Mouse (Mus musculus) spleen, adult 2 months (tissue): Measurements from ENCODE around the gene Camta1. TPM values are rescaled to one million over a fixed set of nuclear protein-coding genes. Genes with fewer than 3 reads are reported as not detected.
A peak's percentile ranks its signal among the peaks of the same experiment; 100 is the strongest.

Experiments
- DNase-seq, 2 experiments: peaks; one replicate each; pipeline versions ENCODE4 v3.0.0 to v3.0.0-alpha.2; 2012 to 2021; ENCODE audit warnings: low spot score in 2 of 2, low read depth in 1 of 2
- H3K27ac ChIP-seq: fragments of 200-500 bp; 2 replicates; pipeline ENCODE4 v1.5.1; 2012; ENCODE audit warnings: low read length, inconsistent platforms; ENCODE audit not compliant: insufficient read depth
- H3K27me3 ChIP-seq: fragments of 200-500 bp; 2 replicates; pipeline ENCODE4 v1.6.1; 2012; ENCODE audit warnings: mild to moderate bottlenecking, moderate library complexity, low read length, inconsistent platforms; ENCODE audit not compliant: control insufficient read depth, insufficient read depth
- H3K36me3 ChIP-seq: fragments of 200-500 bp; 2 replicates; pipeline ENCODE4 v1.6.1; 2012; ENCODE audit warnings: mild to moderate bottlenecking, low read length, inconsistent platforms; ENCODE audit not compliant: control insufficient read depth, insufficient read depth
- H3K4me1 ChIP-seq: fragments of 200-500 bp; 2 replicates; pipeline ENCODE4 v1.6.1; 2011; ENCODE audit warnings: inconsistent platforms; ENCODE audit not compliant: control insufficient read depth, insufficient read depth, insufficient read length
- H3K4me3 ChIP-seq: fragments of 200-500 bp; 2 replicates; pipeline ENCODE4 v1.5.1; 2011; ENCODE audit warnings: mild to moderate bottlenecking, inconsistent platforms; ENCODE audit not compliant: insufficient read depth, insufficient read length; ENCODE audit errors: extremely low read depth
- CTCF ChIP-seq: fragments of 200-500 bp; IDR thresholded peaks from 2 replicates; pipeline ENCODE4 v1.5.1; 2011; ENCODE audit warnings: mild to moderate bottlenecking, inconsistent platforms; ENCODE audit not compliant: insufficient read depth, insufficient read length, insufficient replicate concordance; ENCODE audit errors: extremely low read depth
- POLR2A ChIP-seq: fragments of 200-500 bp; IDR thresholded peaks from 2 replicates; pipeline ENCODE4 v1.6.1; 2011; ENCODE audit warnings: low read depth, low read length, inconsistent platforms
- WGBS: fragments of 180-500 bp; shearing (Covaris S2); methylation state at CpG from one replicate; pipeline ENCODE4 v1.1.7; 2018; 5-methylcytosine and 5-hydroxymethylcytosine counted together
- polyA plus RNA-seq: library from polyadenylated mRNA; depleted of rRNA; stranded (reverse); fragments of >200 nt; gene quantifications from 2 replicates; pipeline ENCODE4 v1.2.3, GENCODE M21; 2012

Camta1 gene
- polyA plus RNA-seq, 1 experiment: 7.7 TPM

- TF ChIP-seq POLR2A (no peak), CTCF (no peak)
- no peak overlapping the region for H3K4me3 ChIP-seq
- no peak overlapping the region for H3K27ac ChIP-seq
- H3K27me3 ChIP-seq: no peaks in the 10 kb centered on the region
- DNase-seq: no peak
- no peaks in the 10 kb centered on the region for H3K36me3 ChIP-seq
- H3K4me1 ChIP-seq: no peaks in the 10 kb centered on the region
- 86% methylated on average over 11 of the region's 11 CpGs for WGBS
Measured at GRCm38 (mm10) chr4:151150115-151150514, 711.6 kb downstream of the Camta1 start.

DNA sequence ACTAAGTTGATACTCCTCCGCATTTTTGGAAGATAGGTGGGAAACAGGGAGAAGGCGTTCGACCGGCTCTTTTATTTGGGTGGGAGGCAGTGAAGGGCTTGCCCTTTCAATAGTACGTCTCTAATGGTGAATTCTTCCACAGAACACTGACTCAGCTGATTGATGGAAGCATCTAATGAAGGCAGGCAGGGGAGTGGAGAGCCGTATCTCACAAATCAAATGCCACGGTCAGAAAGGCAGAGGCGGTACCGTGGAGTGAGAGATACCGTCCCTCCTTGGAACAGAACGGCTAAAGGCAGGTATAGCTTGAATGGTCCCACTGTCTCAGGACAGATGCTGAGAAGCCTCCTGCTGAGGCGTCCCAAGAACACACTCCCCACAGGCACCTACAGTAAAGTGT is 714.1 kb downstream of the Camta1 start:
- no peak overlapping the region for H3K27ac ChIP-seq
- no peak for DNase-seq
- 49% methylated on average over 12 of the region's 12 CpGs for WGBS
- no peaks in the 10 kb centered on the region for H3K36me3 ChIP-seq
- TF ChIP-seq CTCF (no peak), POLR2A (no peak)
- no peaks in the 10 kb centered on the region for H3K4me1 ChIP-seq
- H3K27me3 ChIP-seq: no peaks in the 10 kb centered on the region
- H3K4me3 ChIP-seq: no peak overlapping the region

- Histone ChIP-seq H3K36me3 (no peaks in the 10 kb centered on the region), H3K4me1 (no peaks in the 10 kb centered on the region), H3K27me3 (peaks cover 6% of the 10 kb centered on the region), H3K27ac (no peak overlapping the region), H3K4me3 (no peak overlapping the region)
- 92% methylated on average over 14 of the region's 14 CpGs for WGBS
- no peak for TF ChIP-seq POLR2A
- TF ChIP-seq CTCF: no peak
- DNase-seq: no peak
Measured at GRCm38 (mm10) chr4:151144121-151144520, 717.6 kb downstream of the Camta1 start.

- H3K27ac ChIP-seq: no peak overlapping the region
- no peaks in the 10 kb centered on the region for H3K36me3 ChIP-seq
- no peak for TF ChIP-seq POLR2A
- peak; percentile 78; the same call in 1 of the 2 replicates for TF ChIP-seq CTCF
- no peaks in the 10 kb centered on the region for H3K4me1 ChIP-seq
- DNase-seq: peak; percentile 19 to 76
- WGBS: 13% methylated on average over 13 of the region's 13 CpGs
- H3K27me3 ChIP-seq: peaks cover 6% of the 10 kb centered on the region
- H3K4me3 ChIP-seq: no peak overlapping the region
Measured at GRCm38 (mm10) chr4:151141196-151141880, 720.3 kb downstream of the Camta1 start.

DNA sequence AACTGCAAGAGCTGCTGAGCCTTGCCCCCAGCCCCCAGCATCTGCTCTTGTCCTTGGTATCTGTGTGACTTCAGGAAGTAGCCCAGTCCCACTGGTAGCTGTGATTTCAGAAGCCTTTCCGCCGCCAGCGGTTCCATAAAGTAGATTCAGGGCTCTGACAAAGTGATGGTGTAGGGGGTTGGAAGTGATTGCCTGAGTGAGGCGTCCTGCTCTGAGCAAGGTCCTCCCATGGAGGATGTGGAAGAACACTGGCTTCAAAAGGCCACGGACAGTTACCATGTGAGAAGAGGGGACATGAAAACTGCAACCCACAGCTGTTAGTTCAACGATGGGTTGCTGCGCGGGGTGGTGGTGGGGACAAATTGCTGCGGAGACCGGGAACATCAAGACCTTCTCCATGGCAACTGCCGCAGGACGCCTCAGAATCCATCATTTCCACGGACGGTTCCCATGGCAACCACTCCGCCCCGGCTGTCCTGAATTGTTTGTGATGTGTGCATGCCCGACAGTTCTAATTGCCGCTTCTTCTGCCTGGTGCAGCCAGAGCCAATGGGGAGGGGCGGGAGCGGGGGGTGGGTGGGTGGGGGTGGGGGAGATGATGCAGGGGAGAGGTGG is 721.2 kb downstream of the Camta1 start:
- DNase-seq: no peak
- TF ChIP-seq CTCF (no peak), POLR2A (no peak)

GRCm38 (mm10) chr4:151139053-151139840 is 722.4 kb downstream of the Camta1 start:
- Histone ChIP-seq H3K27me3 (peaks cover 6% of the 10 kb centered on the region), H3K4me1 (no peaks in the 10 kb centered on the region), H3K27ac (no peak overlapping the region), H3K4me3 (no peak overlapping the region), H3K36me3 (no peaks in the 10 kb centered on the region)
- TF ChIP-seq CTCF: peak; percentile 49; the same call in 1 of the 2 replicates
- TF ChIP-seq POLR2A: no peak
- peak in 1 of 2 experiments; percentile 25 for DNase-seq
- WGBS: 12% methylated on average over 20 of the region's 20 CpGs

More for the DNA sequence above, 721.2 kb downstream of the Camta1 start:
- Histone ChIP-seq H3K36me3 (no peaks in the 10 kb centered on the region), H3K4me1 (no peaks in the 10 kb centered on the region), H3K27me3 (peaks cover 6% of the 10 kb centered on the region), H3K27ac (no peak overlapping the region), H3K4me3 (no peak overlapping the region)
- WGBS: 14% methylated on average over 19 of the region's 20 CpGs
